Mouse (Mus musculus): ENCODE results near the gene Ell. TPM values are rescaled to one million over a fixed set of nuclear protein-coding genes. Genes with fewer than 3 reads are reported as not detected.

Ell gene
- polyA plus RNA-seq, 1 experiment from 2014 or later = 20.9 TPM

DNA sequence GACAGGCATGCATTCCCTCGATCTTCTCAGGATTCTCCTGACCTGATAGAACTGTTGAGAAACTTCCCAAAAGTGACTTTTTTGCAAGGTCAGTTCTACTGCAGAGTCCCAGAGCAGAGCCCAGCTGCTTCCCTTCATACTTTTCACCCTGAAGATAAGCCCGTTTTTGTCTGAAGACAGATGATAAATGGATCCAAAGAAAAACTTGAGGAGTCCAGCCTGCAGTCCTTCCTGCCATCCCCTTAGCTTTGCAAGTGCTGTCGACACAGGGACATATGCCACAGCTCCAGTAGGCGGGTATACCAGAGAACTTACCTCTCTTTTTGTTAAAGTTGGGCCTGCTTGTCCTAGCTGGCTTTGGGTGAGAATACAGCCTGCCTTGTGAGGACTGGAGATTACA is 22.1 kb downstream of the Ell start:
- Histone ChIP-seq H3K4me3 (no peak overlapping the region), H3K27ac (replicated peaks) (no peak overlapping the region), H3K27me3 (no peaks in the 10 kb centered on the region), H3K9ac (no peak overlapping the region), H3K4me1 (replicated peaks) (peaks cover 33% of the 10 kb centered on the region; the same call in 1 of the 2 replicates), H3K36me3 (no peaks in the 10 kb centered on the region), H3K9me3 (no peaks in the 10 kb centered on the region), H3K4me2 (no peak overlapping the region)
- WGBS = 73% methylated on average over 4 of the region's 4 CpGs
- ATAC-seq (ENCODE audit: low FRiP score, low read depth) = no peak

DNA sequence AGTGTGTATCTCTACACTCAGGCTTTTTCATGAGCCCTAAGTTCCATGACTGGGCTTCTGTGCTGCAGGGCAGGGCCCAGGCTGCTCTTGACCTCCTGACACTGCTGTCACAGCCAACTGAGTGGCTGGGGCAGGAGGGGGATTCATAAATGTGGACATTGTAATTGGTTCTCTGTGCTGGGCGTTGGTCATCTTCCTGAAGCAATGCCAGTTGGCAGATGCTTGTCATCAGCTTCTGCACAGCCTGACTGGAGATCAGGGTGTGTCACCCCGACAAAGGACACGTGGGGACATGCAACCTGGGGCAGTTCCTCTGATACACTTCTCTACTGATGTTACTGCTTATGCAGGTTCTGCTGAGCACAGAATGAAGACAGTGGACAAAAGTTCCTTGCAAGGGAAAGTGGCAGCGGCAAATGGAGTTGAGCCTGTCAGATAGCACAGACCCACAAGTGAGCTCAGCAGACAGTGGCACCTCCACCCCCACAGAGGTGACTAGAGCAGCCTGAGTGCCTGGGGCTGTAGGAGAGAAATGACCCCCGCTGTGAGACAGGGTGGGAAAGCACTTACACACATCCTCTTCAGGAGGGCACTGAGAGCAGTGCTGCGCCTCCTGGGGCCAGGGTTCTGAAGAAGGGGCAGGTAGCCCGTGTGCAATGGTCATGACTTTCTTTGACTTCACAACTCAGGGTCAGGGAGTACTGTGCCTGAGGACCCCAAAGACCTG is 22.7 kb downstream of the Ell start:
- no peak overlapping the region for H3K9ac ChIP-seq
- H3K9me3 ChIP-seq = no peaks in the 10 kb centered on the region
- peaks cover 33% of the 10 kb centered on the region; the same call in 1 of the 2 replicates for H3K4me1 ChIP-seq (replicated peaks)
- H3K27me3 ChIP-seq = no peaks in the 10 kb centered on the region
- WGBS = 78% methylated on average over 7 of the region's 7 CpGs
- H3K36me3 ChIP-seq = no peaks in the 10 kb centered on the region
- H3K27ac ChIP-seq (replicated peaks) = no peak overlapping the region
- ATAC-seq (ENCODE audit: low FRiP score, low read depth) = no peak
- H3K4me3 ChIP-seq = no peak overlapping the region
- H3K4me2 ChIP-seq = no peak overlapping the region

DNA sequence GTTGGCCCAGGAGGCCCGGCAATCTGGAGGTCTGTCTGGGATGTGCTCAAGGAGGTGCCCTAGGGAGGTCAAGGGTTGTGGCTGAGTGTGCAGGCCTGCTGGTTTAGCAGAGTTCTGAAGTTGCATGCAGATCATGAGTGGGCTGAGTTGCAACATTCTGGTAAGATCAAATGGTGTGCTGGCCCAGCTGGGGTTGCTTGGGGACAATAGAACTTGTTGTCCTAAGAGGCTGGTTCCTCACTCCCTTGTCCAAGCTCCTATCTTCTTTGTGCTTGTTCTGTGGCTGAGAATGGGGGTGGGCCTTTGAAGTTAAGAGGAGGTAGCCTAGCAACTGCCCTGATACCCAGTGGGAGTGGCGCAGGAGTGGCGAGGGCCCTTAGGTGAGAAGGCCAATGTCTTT is 23.5 kb downstream of the Ell start:
- WGBS = 81% methylated on average over 3 of the region's 3 CpGs
- H3K9ac ChIP-seq = no peak overlapping the region
- no peaks in the 10 kb centered on the region for H3K36me3 ChIP-seq
- no peak overlapping the region for H3K4me3 ChIP-seq
- peaks cover 33% of the 10 kb centered on the region; the same call in 1 of the 2 replicates for H3K4me1 ChIP-seq (replicated peaks)
- no peak overlapping the region for H3K27ac ChIP-seq (replicated peaks)
- H3K4me2 ChIP-seq = no peak overlapping the region
- no peaks in the 10 kb centered on the region for H3K9me3 ChIP-seq
- H3K27me3 ChIP-seq = no peaks in the 10 kb centered on the region
- no peak for ATAC-seq (ENCODE audit: low FRiP score, low read depth)

DNA sequence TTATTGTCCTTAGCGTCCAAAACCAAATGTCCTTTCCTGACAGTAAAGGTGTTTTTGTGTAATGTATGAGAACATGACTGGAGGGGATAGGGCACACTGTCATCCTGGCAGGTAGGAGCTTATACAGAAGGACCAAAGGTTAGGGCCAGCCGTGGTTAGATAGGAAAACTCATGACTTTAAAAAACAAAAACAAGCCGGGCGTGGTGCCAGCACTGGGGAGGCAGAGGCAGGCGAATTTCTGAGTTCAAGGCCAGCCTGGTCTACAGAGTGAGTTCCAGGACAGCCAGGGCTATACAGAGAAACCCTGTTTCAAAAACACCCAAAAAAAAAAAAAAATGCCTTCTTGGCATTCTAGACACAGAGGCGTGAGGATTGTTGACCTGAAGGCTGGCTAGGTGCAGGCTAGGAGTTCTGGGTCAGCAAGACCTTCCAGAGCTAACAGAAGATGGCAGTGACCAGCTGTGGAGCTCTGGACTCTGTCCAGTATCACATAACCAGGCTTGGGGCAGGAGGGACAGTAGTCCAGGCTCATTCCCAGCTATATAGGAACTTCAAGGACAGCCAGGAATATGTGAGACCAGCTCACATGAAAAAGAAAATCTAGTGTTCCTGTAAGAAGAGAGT is 24.6 kb downstream of the Ell start:
- no peaks in the 10 kb centered on the region for H3K9me3 ChIP-seq
- H3K4me2 ChIP-seq = no peak overlapping the region
- 92% methylated on average over 6 of the region's 6 CpGs for WGBS
- peaks cover 33% of the 10 kb centered on the region; the same call in 1 of the 2 replicates for H3K4me1 ChIP-seq (replicated peaks)
- no peak overlapping the region for H3K9ac ChIP-seq
- no peaks in the 10 kb centered on the region for H3K27me3 ChIP-seq
- no peaks in the 10 kb centered on the region for H3K36me3 ChIP-seq
- H3K4me3 ChIP-seq = no peak overlapping the region
- ATAC-seq (ENCODE audit: low FRiP score, low read depth) = no peak
- H3K27ac ChIP-seq (replicated peaks) = no peak overlapping the region

DNA sequence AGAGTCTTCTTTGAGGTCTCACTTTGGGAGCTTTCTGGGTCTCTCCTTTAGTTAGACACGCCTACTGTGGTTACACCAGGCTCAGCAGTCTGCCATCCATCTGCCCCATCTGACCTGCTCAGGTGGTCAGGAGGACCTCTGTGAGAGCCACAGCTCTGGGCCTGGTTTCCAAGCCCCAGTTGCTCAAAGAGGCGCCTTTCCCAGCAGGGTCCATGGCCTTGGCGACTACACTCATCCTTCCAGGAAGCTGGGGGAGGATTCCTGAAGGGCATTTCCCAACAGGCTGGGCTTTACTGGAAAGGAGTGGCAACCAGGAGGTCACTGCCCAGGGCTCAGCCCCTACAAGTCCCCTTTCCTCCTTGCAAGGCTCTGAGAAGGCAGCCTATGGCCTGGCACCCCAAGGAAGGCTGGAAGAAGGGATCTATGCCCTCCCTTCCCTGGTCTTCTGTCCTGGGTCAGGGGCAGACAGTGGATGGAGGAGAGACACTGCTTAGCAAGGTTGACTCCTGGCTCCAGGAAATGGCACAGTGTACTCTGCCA is 25.5 kb downstream of the Ell start:
- Histone ChIP-seq H3K4me1 (replicated peaks) (peaks cover 30% of the 10 kb centered on the region; the same call in 1 of the 2 replicates), H3K36me3 (no peaks in the 10 kb centered on the region), H3K27ac (replicated peaks) (no peak overlapping the region), H3K9ac (no peak overlapping the region), H3K27me3 (no peaks in the 10 kb centered on the region), H3K4me2 (no peak overlapping the region), H3K9me3 (no peaks in the 10 kb centered on the region), H3K4me3 (no peak overlapping the region)
- WGBS = 81% methylated on average over 3 of the region's 3 CpGs
- no peak for ATAC-seq (ENCODE audit: low FRiP score, low read depth)

DNA sequence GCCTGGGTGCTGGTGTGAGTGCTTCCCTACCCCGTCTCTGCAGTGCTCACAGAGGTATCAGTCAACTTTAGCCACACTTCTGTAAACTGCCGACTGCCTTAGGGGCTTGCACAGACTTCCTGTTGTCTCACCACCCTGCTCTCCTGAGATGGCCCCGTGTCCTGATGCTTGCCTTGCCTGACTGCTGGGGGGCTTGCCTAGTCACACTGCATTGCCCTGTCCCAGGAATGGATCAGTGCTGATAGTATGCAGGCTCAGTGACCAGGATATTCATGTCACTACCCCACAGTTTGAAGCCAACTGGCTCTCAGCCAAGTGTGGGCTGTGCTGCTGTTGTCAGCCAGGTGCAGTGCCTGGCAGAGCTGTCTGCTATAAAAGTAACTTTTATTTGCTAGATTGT is 26.3 kb downstream of the Ell start:
- H3K9ac ChIP-seq = no peak overlapping the region
- no peak overlapping the region for H3K4me3 ChIP-seq
- 65% methylated on average over 3 of the region's 3 CpGs for WGBS
- H3K9me3 ChIP-seq = no peaks in the 10 kb centered on the region
- no peaks in the 10 kb centered on the region for H3K27me3 ChIP-seq
- peaks cover 22% of the 10 kb centered on the region; the same call in 1 of the 2 replicates for H3K4me1 ChIP-seq (replicated peaks)
- ATAC-seq (ENCODE audit: low FRiP score, low read depth) = 0 out of 2 replicates have a peak, but pooled peaks have one; percentile 24
- no peak overlapping the region for H3K4me2 ChIP-seq
- H3K36me3 ChIP-seq = no peaks in the 10 kb centered on the region
- no peak overlapping the region for H3K27ac ChIP-seq (replicated peaks)

DNA sequence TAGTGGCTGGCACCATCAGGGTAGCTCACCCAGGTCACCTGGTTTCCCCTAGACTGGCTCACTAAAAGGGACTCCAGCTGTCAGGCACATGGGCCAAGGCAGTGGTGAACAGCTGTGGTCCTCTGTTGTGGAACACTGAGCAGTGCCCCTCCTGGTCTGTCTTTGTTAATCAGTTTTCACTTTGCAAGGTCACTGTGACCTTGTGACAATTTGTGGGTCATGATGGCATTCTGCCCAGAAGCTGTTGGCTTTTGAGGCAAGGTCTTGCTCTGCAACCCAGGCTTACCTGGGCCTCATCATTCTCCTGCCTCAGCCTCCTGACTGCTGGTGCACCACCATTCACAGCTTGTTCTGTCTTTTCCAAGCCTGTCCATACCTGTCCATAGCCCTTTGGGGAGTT is 31.1 kb downstream of the Ell start:
- Histone ChIP-seq H3K4me2 (no peak overlapping the region), H3K4me1 (replicated peaks) (0 out of 2 replicates have a peak, but pooled peaks cover 3% of the 10 kb centered on the region), H3K4me3 (no peak overlapping the region), H3K36me3 (no peaks in the 10 kb centered on the region), H3K27ac (replicated peaks) (no peak overlapping the region), H3K9ac (no peak overlapping the region), H3K27me3 (no peaks in the 10 kb centered on the region), H3K9me3 (no peaks in the 10 kb centered on the region)
- peak; percentile 23; the same call in 1 of the 2 replicates for ATAC-seq (ENCODE audit: low FRiP score, low read depth)

DNA sequence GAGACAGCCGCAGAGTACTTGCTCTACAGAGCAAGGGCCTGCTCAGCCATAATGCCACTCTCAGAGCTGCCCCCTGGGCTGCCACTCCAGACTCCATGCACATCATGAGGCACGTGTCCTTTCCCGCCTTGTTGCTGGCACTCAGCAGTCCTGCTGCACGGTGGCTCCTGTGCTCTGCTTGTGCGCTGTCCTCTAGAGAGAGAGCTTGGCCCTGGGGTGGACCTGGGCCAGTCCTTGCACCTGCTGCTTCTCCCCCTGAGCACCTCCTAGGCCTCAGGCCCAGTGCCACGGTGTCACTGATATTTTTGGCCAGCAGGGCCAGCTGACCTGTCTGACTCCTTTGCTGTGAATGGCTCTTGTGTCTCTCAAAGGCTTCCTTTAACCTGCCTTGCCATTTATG is 31.7 kb downstream of the Ell start:
- H3K36me3 ChIP-seq = no peaks in the 10 kb centered on the region
- no peak overlapping the region for H3K4me2 ChIP-seq
- no peak overlapping the region for H3K9ac ChIP-seq
- H3K27me3 ChIP-seq = no peaks in the 10 kb centered on the region
- H3K4me1 ChIP-seq (replicated peaks) = no peaks in the 10 kb centered on the region
- H3K27ac ChIP-seq (replicated peaks) = no peak overlapping the region
- ATAC-seq (ENCODE audit: low FRiP score, low read depth) = no peak; the same call in 1 of the 2 replicates
- 76% methylated on average over 6 of the region's 6 CpGs for WGBS
- H3K4me3 ChIP-seq = no peak overlapping the region
- no peaks in the 10 kb centered on the region for H3K9me3 ChIP-seq

DNA sequence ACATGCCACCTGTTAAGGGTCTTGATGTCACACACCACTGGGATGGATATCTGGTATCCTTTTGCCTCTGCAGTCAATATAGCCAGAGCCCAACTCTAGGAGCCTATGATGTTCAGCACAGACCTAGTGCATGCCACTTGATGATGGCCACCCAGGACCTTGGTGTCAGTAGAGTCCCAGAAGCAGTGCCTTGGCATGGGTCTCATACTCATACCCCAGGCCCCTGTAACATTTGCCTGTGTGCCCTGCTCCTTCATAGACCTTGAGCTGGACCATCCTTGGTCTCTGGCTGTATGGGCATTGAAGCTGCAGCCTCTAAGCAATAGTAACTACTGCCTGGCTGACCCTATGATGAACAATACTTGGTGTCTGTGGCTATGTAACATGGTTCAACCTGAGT is 35.0 kb downstream of the Ell start:
- H3K4me1 ChIP-seq (replicated peaks) = no peaks in the 10 kb centered on the region
- H3K9me3 ChIP-seq = no peaks in the 10 kb centered on the region
- no peak overlapping the region for H3K27ac ChIP-seq (replicated peaks)
- peaks cover 8% of the 10 kb centered on the region; the same call in 1 of the 2 replicates for H3K36me3 ChIP-seq
- no peak overlapping the region for H3K9ac ChIP-seq
- ATAC-seq (ENCODE audit: low FRiP score, low read depth) = no peak
- no peaks in the 10 kb centered on the region for H3K27me3 ChIP-seq
- no peak overlapping the region for H3K4me2 ChIP-seq
- H3K4me3 ChIP-seq = no peak overlapping the region

DNA sequence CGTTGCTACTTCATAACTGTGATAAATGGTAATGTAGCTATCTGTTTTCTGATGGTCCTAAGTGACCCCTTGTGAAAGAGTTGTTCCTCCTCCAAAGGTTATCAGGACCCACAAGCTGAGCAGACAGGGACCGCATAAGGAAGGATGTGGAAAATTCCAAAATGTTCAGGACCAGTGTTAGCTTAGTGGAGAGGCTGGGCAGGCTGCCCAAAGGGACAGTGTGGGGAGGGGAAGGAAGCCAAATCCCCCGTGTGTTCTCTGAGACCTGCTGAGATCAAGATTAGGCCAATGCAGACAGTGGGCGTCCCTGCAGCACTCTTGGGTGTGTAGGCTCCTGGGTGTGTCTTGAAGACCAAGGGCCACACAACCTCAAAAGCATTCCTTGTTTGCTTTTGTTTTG is 35.7 kb downstream of the Ell start:
- peaks cover 9% of the 10 kb centered on the region; the same call in 1 of the 2 replicates for H3K36me3 ChIP-seq
- WGBS = 81% methylated on average over 4 of the region's 4 CpGs
- no peak overlapping the region for H3K9ac ChIP-seq
- no peak for ATAC-seq (ENCODE audit: low FRiP score, low read depth)
- H3K4me1 ChIP-seq (replicated peaks) = no peaks in the 10 kb centered on the region
- H3K27ac ChIP-seq (replicated peaks) = no peak overlapping the region
- no peak overlapping the region for H3K4me3 ChIP-seq
- no peaks in the 10 kb centered on the region for H3K27me3 ChIP-seq
- no peak overlapping the region for H3K4me2 ChIP-seq
- H3K9me3 ChIP-seq = no peaks in the 10 kb centered on the region

DNA sequence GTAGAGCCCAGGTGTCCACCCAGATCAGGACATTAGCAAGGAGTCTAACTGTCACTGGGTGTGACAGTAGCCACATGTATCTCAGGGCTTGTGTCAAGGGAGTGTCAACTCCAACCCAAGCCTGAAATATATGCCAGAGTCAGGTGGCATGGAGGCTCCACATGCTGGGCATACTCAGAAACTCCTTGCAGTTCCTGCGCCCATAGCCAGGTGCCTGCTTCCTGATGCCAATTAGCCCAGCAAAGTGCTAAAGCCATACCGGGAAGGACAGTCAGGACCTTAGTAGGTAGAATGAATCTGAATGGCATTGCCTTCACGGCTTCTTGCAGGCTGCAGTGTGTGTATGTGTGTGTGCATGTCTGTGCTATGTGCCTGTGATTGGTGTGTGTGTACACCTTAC is 38.0 kb downstream of the Ell start:
- Histone ChIP-seq H3K9ac (no peak overlapping the region), H3K27ac (replicated peaks) (no peak overlapping the region), H3K27me3 (no peaks in the 10 kb centered on the region), H3K36me3 (peaks cover 23% of the 10 kb centered on the region), H3K9me3 (no peaks in the 10 kb centered on the region), H3K4me3 (no peak overlapping the region), H3K4me2 (no peak overlapping the region), H3K4me1 (replicated peaks) (no peaks in the 10 kb centered on the region)
- 96% methylated on average over 3 of the region's 3 CpGs for WGBS
- ATAC-seq (ENCODE audit: low FRiP score, low read depth) = no peak
